Comparison of ENCODE assay signal across 8 mouse cellular contexts in genomic region chr11:98550975-98551828, GRCm38 (mm10). TPM values are rescaled to one million over a fixed set of nuclear protein-coding genes. Genes with fewer than 3 reads are reported as not detected.
DNase-seq lines count a peak whose midpoint lies in the region; ATAC-seq lines count a peak whose summit lies in the region.

Gene Zpbp2 (plus strand): TSS chr11:98551097.

- peak within 1 kb of the TSS; percentile 73 for H3K4me3 ChIP-seq in embryonic facial prominence, embryonic 10.5 days
- H3K4me3 ChIP-seq in midbrain, embryonic 11.5 days (ENCODE audit: low read depth, low read length), result peak within 1 kb of the TSS; percentile 75

- intact Hi-C loops in left cerebral cortex, postnatal 4 days (cut with DNase I), result no loop called here

- peak; percentile 89 for ATAC-seq in granulocyte monocyte progenitor cell, adult 5-6 weeks (replicated peaks; ENCODE audit: poor library complexity, severe bottlenecking)
- ATAC-seq in midbrain, embryonic 11.5 days (ENCODE audit: low FRiP score), result peak; percentile 97

- DNase-seq in adrenal gland, postnatal 14 days, result peak; percentile 95
- peak; percentile 95 for DNase-seq in embryonic facial prominence, embryonic 10.5 days (ENCODE audit: low spot score)
- DNase-seq in kidney, adult 11 months, result peak; percentile 76
- DNase-seq in left cerebral cortex, postnatal 4 days, result peak; percentile 91
- peak; percentile 99 for DNase-seq in midbrain, embryonic 11.5 days (ENCODE audit: low spot score, missing footprints)
- peak; percentile 90 for DNase-seq in right cerebral cortex, postnatal 4 days
- peak; percentile 92 for DNase-seq in yolk sac, embryonic 10.5 days (ENCODE audit: low spot score)

- WGBS in embryonic facial prominence, embryonic 10.5 days, result 1% methylated on average over 51 of the region's 51 CpGs
- 1% methylated on average over 44 of the region's 51 CpGs for WGBS in midbrain, embryonic 11.5 days

- peak within 1 kb of the TSS; percentile 77 for H3K4me2 ChIP-seq in midbrain, embryonic 11.5 days

- peak within 1 kb of the TSS; percentile 76 for H3K9ac ChIP-seq in midbrain, embryonic 11.5 days (ENCODE audit: low read length)

- H3K4me1 ChIP-seq in embryonic facial prominence, embryonic 10.5 days, result peaks cover 13% of the 10 kb centered on the region; the same call in 1 of the 2 replicates
- no peaks in the 10 kb centered on the region; the same call in 1 of the 2 replicates for H3K4me1 ChIP-seq in midbrain, embryonic 11.5 days (ENCODE audit: control insufficient read depth, insufficient read depth, low read length)

- H3K36me3 ChIP-seq in embryonic facial prominence, embryonic 10.5 days (replicated peaks), result no peaks in the 10 kb centered on the region
- H3K36me3 ChIP-seq in midbrain, embryonic 11.5 days (ENCODE audit: control insufficient read depth, insufficient read depth, low read length), result no peaks in the 10 kb centered on the region

- peak within 1 kb of the TSS; percentile 90 for H3K27ac ChIP-seq in embryonic facial prominence, embryonic 10.5 days (replicated peaks)
- H3K27ac ChIP-seq in midbrain, embryonic 11.5 days (ENCODE audit: low read depth, low read length), result no peak within 1 kb of the TSS

- H3K9me3 ChIP-seq in embryonic facial prominence, embryonic 10.5 days, result no peaks in the 10 kb centered on the region
- H3K9me3 ChIP-seq in midbrain, embryonic 11.5 days (ENCODE audit: control insufficient read depth, low read length), result no peaks in the 10 kb centered on the region

- peaks cover 45% of the 10 kb centered on the region for H3K27me3 ChIP-seq in embryonic facial prominence, embryonic 10.5 days (replicated peaks; ENCODE audit: low read depth, poor library complexity, severe bottlenecking)
- peaks cover 37% of the 10 kb centered on the region for H3K27me3 ChIP-seq in midbrain, embryonic 11.5 days (ENCODE audit: control insufficient read depth, insufficient read depth, low read length)

RNA-seq across cellular contexts. Expression of gene Zpbp2, which starts in this region (rescaled TPM):
- not detected in 2 replicates for total RNA-seq in adrenal gland, postnatal 14 days (2021)
- polyA plus RNA-seq in embryonic facial prominence, embryonic 10.5 days (2016; fragmentation: Nextera tagmentation; extraction: Ambion mirVana), result 0.20 and 0.47 TPM in 2 replicates
- 1.6 TPM in 1 of 2 replicates, not detected in the other for total RNA-seq in granulocyte monocyte progenitor cell, adult 5-6 weeks (2014; fragmentation: Nextera tagmentation)
- total RNA-seq in granulocyte monocyte progenitor cell, adult 5-6 weeks (2017), result not detected in 2 replicates
- total RNA-seq in left cerebral cortex, postnatal 4 days (2021), result not detected
- 0.23 and 0.26 TPM in 2 replicates for polyA plus RNA-seq in midbrain, embryonic 11.5 days (2014; fragmentation: Nextera tagmentation; extraction: Ambion mirVana)

Comparison
In these comparisons a context has a peak if more than half of its experiments do, and no peak if none do; other contexts are left out.
1. Peak in DNase-seq in adrenal gland, postnatal 14 days; RNA of the gene not detected or under 1 TPM.
2. Peak in DNase-seq, H3K4me3 ChIP-seq and H3K27ac ChIP-seq in embryonic facial prominence, embryonic 10.5 days; RNA of the gene not detected or under 1 TPM.
3. Peak in DNase-seq in left cerebral cortex, postnatal 4 days; RNA of the gene not detected or under 1 TPM.
4. Peak in DNase-seq, ATAC-seq, H3K4me3 ChIP-seq, H3K9ac ChIP-seq and H3K4me2 ChIP-seq in midbrain, embryonic 11.5 days; RNA of the gene not detected or under 1 TPM.